ENCODE assay signal across 12 mouse cellular contexts in genomic region chr5:111186600-111186999, GRCm38 (mm10).
A peak's percentile ranks its signal among the peaks of the same experiment; 100 is the strongest.
DNase-seq lines count a peak whose midpoint lies in the region; ATAC-seq and TF ChIP-seq lines count a peak whose summit lies in the region.
"Had no signal": no experiment of that assay in that cellular context is flagged by ENCODE, and none has a peak within 500 bp of the region (broad histone marks: within the 10 kb centered on the region; RNA-seq: fewer than 3 reads in every experiment).

No protein-coding gene starts in this region.

- no peak for ATAC-seq in forebrain, embryonic 11.5 days (replicated peaks; ENCODE audit: low FRiP score)
- peak; percentile 68; the same call in 1 of the 2 replicates for ATAC-seq in kidney, postnatal 0 days (replicated peaks; ENCODE audit: low FRiP score, low read depth)
- no peak for ATAC-seq in midbrain, postnatal 0 days (ENCODE audit: low FRiP score)
- ATAC-seq: Patski had no signal

- 44% methylated on average over 11 of the region's 11 CpGs for whole genome bisulfite sequencing in forebrain, embryonic 10.5 days
- 43% methylated on average over 11 of the region's 11 CpGs for WGBS in forebrain, embryonic 11.5 days
- 30% methylated on average over 11 of the region's 11 CpGs for WGBS in kidney, postnatal 0 days
- WGBS in midbrain, postnatal 0 days = 49% methylated on average over 11 of the region's 11 CpGs

- peak; percentile 59 for TF ChIP-seq CTCF in kidney, postnatal 0 days (IDR thresholded peaks at IDR 0.05; ENCODE audit: low read depth)
- peak; percentile 42 for TF ChIP-seq CTCF in midbrain, postnatal 0 days (IDR thresholded peaks at IDR 0.05)

- 0 out of 2 replicates have a peak, but pooled peaks cover 5% of the 10 kb centered on the region for H3K36me3 ChIP-seq in forebrain, embryonic 10.5 days (replicated peaks)
- H3K36me3 ChIP-seq in forebrain, embryonic 11.5 days (ENCODE audit: control insufficient read depth, insufficient read depth, low read length) = no peaks in the 10 kb centered on the region
- no peaks in the 10 kb centered on the region for H3K36me3 ChIP-seq in kidney, postnatal 0 days (ENCODE audit: insufficient read depth, low read length)
- H3K36me3 ChIP-seq in midbrain, postnatal 0 days (ENCODE audit: insufficient read depth, low read length) = peaks cover 10% of the 10 kb centered on the region
- H3K36me3 ChIP-seq: liver, embryonic 13.5 days had no signal

- no peaks in the 10 kb centered on the region for H3K9me3 ChIP-seq in forebrain, embryonic 10.5 days
- no peaks in the 10 kb centered on the region for H3K9me3 ChIP-seq in forebrain, embryonic 11.5 days (ENCODE audit: control insufficient read depth, low read length)
- H3K9me3 ChIP-seq in kidney, postnatal 0 days (replicated peaks; ENCODE audit: low read length) = no peaks in the 10 kb centered on the region
- H3K9me3 ChIP-seq in midbrain, postnatal 0 days (ENCODE audit: low read length) = no peaks in the 10 kb centered on the region
- H3K9me3 ChIP-seq: hindbrain, embryonic 13.5 days; liver, embryonic 13.5 days had no signal

- no peak for DNase-seq in forebrain, embryonic 10.5 days (ENCODE audit: extremely low spot score, low spot score)
- no peak for DNase-seq in forebrain, embryonic 11.5 days (ENCODE audit: low spot score)
- DNase-seq in kidney, postnatal 0 days (ENCODE audit: low spot score) = peak; percentile 75
- no peak for DNase-seq in kidney, adult 9 months
- peak; percentile 32 for DNase-seq in thymus, postnatal 14 days
- DNase-seq in thymus, postnatal 36 days = no peak
- DNase-seq in midbrain, postnatal 0 days (ENCODE audit: low spot score) = no peak
- DNase-seq in cerebellum, adult 8-10 months = no peak
- DNase-seq: layer of hippocampus, postnatal 36 days; liver, embryonic 13.5 days had no signal

- peak overlapping the region; percentile 60 for H3K27ac ChIP-seq in forebrain, embryonic 10.5 days
- H3K27ac ChIP-seq in forebrain, embryonic 11.5 days (ENCODE audit: low read depth, low read length) = no peak overlapping the region
- no peak overlapping the region for H3K27ac ChIP-seq in kidney, postnatal 0 days
- H3K27ac ChIP-seq in midbrain, postnatal 0 days (ENCODE audit: low read depth, low read length) = no peak overlapping the region
- H3K27ac ChIP-seq: hindbrain, embryonic 13.5 days; liver, embryonic 13.5 days had no signal

- peaks cover 37% of the 10 kb centered on the region for H3K4me1 ChIP-seq in forebrain, embryonic 10.5 days
- peaks cover 2% of the 10 kb centered on the region; the same call in 1 of the 2 replicates for H3K4me1 ChIP-seq in forebrain, embryonic 11.5 days (replicated peaks; ENCODE audit: control insufficient read depth, insufficient read depth, low read length)
- H3K4me1 ChIP-seq in kidney, postnatal 0 days (replicated peaks; ENCODE audit: insufficient read depth, low read length) = no peaks in the 10 kb centered on the region
- peaks cover 4% of the 10 kb centered on the region; the same call in 1 of the 2 replicates for H3K4me1 ChIP-seq in midbrain, postnatal 0 days (ENCODE audit: insufficient read depth, low read length)

- no peak overlapping the region for H3K4me2 ChIP-seq in forebrain, embryonic 11.5 days (ENCODE audit: low read depth, low read length, severe bottlenecking)
- H3K4me2 ChIP-seq in kidney, postnatal 0 days (ENCODE audit: low read length) = peak overlapping the region; percentile 30; the same call in 1 of the 2 replicates
- no peak overlapping the region for H3K4me2 ChIP-seq in midbrain, postnatal 0 days (ENCODE audit: low read depth, low read length, poor library complexity, severe bottlenecking)
- H3K4me2 ChIP-seq: hindbrain, embryonic 13.5 days; liver, embryonic 13.5 days had no signal

- H3K9ac ChIP-seq in forebrain, embryonic 11.5 days (ENCODE audit: low read length) = no peak overlapping the region
- no peak overlapping the region for H3K9ac ChIP-seq in kidney, postnatal 0 days (ENCODE audit: low read depth, low read length)
- no peak overlapping the region for H3K9ac ChIP-seq in midbrain, postnatal 0 days (replicated peaks; ENCODE audit: low read length, poor library complexity, severe bottlenecking)
- H3K9ac ChIP-seq: hindbrain, embryonic 13.5 days; liver, embryonic 13.5 days had no signal

- peaks cover under 1% of the 10 kb centered on the region; the same call in 1 of the 2 replicates for H3K27me3 ChIP-seq in forebrain, embryonic 10.5 days (ENCODE audit: poor library complexity, severe bottlenecking)
- no peaks in the 10 kb centered on the region for H3K27me3 ChIP-seq in forebrain, embryonic 11.5 days (ENCODE audit: control insufficient read depth, insufficient read depth, low read length)
- no peaks in the 10 kb centered on the region for H3K27me3 ChIP-seq in kidney, postnatal 0 days (ENCODE audit: insufficient read depth, low read length)
- H3K27me3 ChIP-seq in midbrain, postnatal 0 days (ENCODE audit: insufficient read depth, low read length) = no peaks in the 10 kb centered on the region
- H3K27me3 ChIP-seq: hindbrain, embryonic 13.5 days; liver, embryonic 13.5 days; Patski had no signal

- H3K4me3 ChIP-seq in forebrain, embryonic 10.5 days = no peak overlapping the region
- H3K4me3 ChIP-seq in forebrain, embryonic 11.5 days (ENCODE audit: low read depth, low read length) = no peak overlapping the region
- H3K4me3 ChIP-seq in kidney, postnatal 0 days (replicated peaks; ENCODE audit: low read depth, low read length) = no peak overlapping the region
- H3K4me3 ChIP-seq in midbrain, postnatal 0 days (ENCODE audit: low read depth, low read length) = no peak overlapping the region
- H3K4me3 ChIP-seq: hindbrain, embryonic 13.5 days; liver, embryonic 13.5 days had no signal

Comparison
In these comparisons a context has a peak if more than half of its experiments do, and no peak if none do; other contexts are left out.
1. DNase-seq: peak in kidney, postnatal 0 days (single experiment) and thymus, postnatal 14 days (single experiment); none in forebrain, embryonic 10.5 days (single experiment), forebrain, embryonic 11.5 days (single experiment), kidney, adult 9 months (single experiment), thymus, postnatal 36 days (0 of 2), midbrain, postnatal 0 days (single experiment) and cerebellum, adult 8-10 months (single experiment).